Mouse (Mus musculus) colon, adult 2 months (tissue): Measurements from ENCODE around the gene Ube4b. TPM values are rescaled to one million over a fixed set of nuclear protein-coding genes. Genes with fewer than 3 reads are reported as not detected.

ENCODE experiments used
- polyA plus RNA-seq: library from polyadenylated mRNA; depleted of rRNA; stranded (reverse); fragments of >200 nt; gene quantifications from 2 replicates; pipeline ENCODE4 v1.2.3, GENCODE M21; 2012; rRNA removed

Ube4b gene
- 48.1 and 56.0 TPM in 2 replicates for polyA plus RNA-seq

DNA sequence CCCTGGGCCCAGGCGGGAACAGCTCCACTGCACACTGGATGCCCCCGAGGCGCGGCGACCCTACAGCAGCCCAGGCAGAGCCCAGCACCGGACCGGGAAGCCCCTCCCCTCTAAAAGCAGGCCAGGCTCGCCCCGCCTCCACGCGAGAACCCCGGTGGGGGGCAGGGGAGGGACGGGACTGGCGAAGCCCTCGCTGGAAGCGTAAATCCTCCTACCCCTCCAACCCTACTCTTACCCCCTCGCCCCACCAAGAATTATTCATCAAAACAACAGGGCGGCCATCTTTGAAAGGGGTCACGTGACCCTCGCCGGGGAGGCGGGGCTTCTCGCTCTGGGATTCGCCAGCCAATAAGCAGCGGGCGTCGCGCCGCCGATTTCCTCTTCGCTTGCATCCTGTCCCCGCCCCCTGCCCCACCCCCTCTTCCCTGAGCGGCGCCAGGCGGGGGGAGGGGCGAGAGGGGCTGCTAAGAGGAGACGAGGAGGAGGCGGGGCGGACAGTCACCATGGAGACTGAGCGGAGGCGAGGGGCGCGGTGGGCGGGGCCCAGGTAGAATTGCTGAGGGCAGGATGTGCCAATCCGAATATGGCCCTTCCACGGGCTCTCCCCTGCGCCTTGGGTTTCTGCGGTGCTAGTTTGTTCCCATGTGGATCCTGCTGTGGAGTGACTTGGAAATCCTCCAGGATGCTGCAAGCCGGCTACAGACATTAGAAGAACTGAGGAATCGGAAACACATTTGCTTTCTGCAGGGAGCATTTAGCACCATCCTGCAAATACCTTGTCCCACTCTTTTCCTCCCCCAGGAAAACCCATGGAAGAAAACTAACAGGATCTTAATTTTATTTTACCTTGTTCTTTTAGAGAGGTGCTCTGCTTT lies at the start of gene Ube4b:
TSS of gene Ube4b (minus strand) at position 425 of the 875 bp plus-strand sequence.

DNA sequence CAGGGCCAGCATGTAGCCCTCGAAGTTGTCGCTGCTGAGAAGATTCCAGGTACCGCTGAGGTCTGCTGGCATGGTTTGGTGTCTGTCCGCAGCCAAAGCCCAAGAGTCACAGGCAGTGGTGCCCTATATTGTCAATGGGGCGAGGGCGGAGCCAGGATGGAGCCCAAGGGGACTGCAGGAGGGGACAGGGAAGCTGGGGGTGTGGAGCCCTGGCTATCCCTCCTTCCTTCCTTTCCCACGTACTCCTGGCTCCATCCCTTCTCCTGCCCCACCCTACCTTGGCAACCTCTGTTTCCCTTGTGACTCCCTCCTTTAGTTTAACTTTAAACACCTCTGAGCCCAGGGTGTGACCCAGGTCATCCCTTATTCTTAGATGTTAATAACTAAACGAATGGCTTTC lies 28.3 kb upstream of the Ube4b start, which contains the start of gene Rbp7:
TSS of gene Rbp7 (minus strand) at position 100 of the 400 bp plus-strand sequence.

DNA sequence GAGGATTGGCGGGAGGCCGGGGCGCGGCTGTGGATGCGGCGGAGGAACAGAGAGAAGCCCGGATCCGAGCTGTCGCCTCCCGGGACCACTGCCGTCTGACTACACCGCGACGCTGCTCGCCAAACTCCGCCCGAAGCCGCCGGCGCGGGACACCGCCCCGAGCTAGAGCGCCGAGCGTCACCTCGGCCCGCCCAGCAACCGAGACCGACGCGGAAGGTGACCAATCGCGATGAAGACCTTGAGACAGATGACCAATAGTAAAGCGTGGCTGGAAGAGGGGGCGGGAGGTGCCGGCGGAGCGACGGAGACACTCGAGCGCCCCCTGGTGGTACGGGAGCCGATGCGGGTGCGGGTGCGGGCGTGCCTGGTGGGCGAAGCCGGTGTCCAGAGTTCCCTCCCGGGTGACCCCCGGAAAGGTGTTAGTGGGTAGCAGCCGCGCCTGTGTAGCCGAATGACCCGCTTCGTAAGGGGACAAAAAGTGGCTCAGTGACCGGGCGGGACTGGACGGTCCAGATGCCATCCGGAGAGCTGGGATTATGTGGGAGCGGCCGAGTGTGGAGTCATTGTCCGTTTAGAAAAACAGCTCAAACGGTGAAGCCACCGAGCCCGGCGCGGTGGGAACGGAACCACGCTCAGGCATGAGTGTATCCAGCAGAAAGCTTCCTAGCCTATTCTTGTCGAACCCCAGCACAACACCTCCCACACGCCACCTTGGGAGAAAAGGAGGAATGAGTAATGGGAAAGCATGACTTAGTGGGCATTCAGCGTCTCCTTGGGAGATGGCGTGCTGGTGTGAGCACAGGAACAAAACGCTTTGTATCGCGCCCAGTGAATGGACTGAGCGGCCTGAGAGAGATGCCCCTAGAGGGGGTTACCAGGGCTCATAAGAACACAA lies 118.7 kb downstream of the Ube4b start, which contains the start of gene Kif1b:
TSS of gene Kif1b (minus strand) at position 98 of the 895 bp plus-strand sequence.

Other genes with a start within 250 kb of the Ube4b start
- gene Kif1b, start 119.1 kb downstream of the Ube4b start, polyA plus RNA-seq = 19.9 and 22.2 TPM in 2 replicates
- gene Rbp7, start 28.2 kb upstream of the Ube4b start, polyA plus RNA-seq = 0.66 and 1.6 TPM in 2 replicates
- gene Tmem274, start 50.6 kb upstream of the Ube4b start, polyA plus RNA-seq = not detected in 2 replicates
- 8.3 and 9.8 TPM in 2 replicates for gene Nmnat1, start 58.5 kb upstream of the Ube4b start, polyA plus RNA-seq
- 11.1 and 12.1 TPM in 2 replicates for gene Lzic, start 58.5 kb upstream of the Ube4b start, polyA plus RNA-seq
- gene Ctnnbip1, start 91.5 kb upstream of the Ube4b start, polyA plus RNA-seq = 23.1 and 27.2 TPM in 2 replicates
- 99.1 and 117 TPM in 2 replicates for gene Clstn1, start 159.7 kb upstream of the Ube4b start, polyA plus RNA-seq